12 mouse cellular contexts compared by ENCODE assay signal in genomic region chr17:31286492-31286891, GRCm38 (mm10). TPM values are rescaled to one million over a fixed set of nuclear protein-coding genes. Genes with fewer than 3 reads are reported as not detected.
DNase-seq lines count a peak whose midpoint lies in the region; ATAC-seq and TF ChIP-seq lines count a peak whose summit lies in the region.
"Had no signal": no experiment of that assay in that cellular context is flagged by ENCODE, and none has a peak within 500 bp of the region (broad histone marks: within the 10 kb centered on the region; RNA-seq: fewer than 3 reads in every experiment).

Slc37a1 (plus strand) TSS chr17:31286792.

- ATAC-seq in forebrain, embryonic 13.5 days, result no peak
- ATAC-seq in forebrain, embryonic 14.5 days, result no peak
- no peak for ATAC-seq in lung, embryonic 16.5 days (ENCODE audit: low read depth)
- ATAC-seq in neural tube, embryonic 13.5 days (ENCODE audit: low read depth), result no peak
- ATAC-seq: forebrain, postnatal 0 days had no signal

- no peaks in the 10 kb centered on the region for H3K36me3 ChIP-seq in forebrain, embryonic 13.5 days (ENCODE audit: poor library complexity, severe bottlenecking)
- no peaks in the 10 kb centered on the region for H3K36me3 ChIP-seq in forebrain, embryonic 14.5 days (ENCODE audit: control insufficient read depth, insufficient read depth, low read length)
- H3K36me3 ChIP-seq in lung, embryonic 16.5 days (ENCODE audit: control insufficient read depth, insufficient read depth, low read length), result no peaks in the 10 kb centered on the region
- no peaks in the 10 kb centered on the region for H3K36me3 ChIP-seq in neural tube, embryonic 13.5 days

- no peaks in the 10 kb centered on the region for H3K27me3 ChIP-seq in forebrain, embryonic 13.5 days
- H3K27me3 ChIP-seq in forebrain, embryonic 14.5 days (replicated peaks; ENCODE audit: control insufficient read depth, insufficient read depth, low read length), result no peaks in the 10 kb centered on the region
- no peaks in the 10 kb centered on the region for H3K27me3 ChIP-seq in lung, embryonic 16.5 days (ENCODE audit: control insufficient read depth, insufficient read depth, low read depth, low read length)
- H3K27me3 ChIP-seq in neural tube, embryonic 13.5 days, result no peaks in the 10 kb centered on the region

- TF ChIP-seq CTCF in bone marrow macrophage, adult 2 months (IDR thresholded peaks at IDR 0.05; ENCODE audit: low read depth, low read length), result no peak

- no peak for DNase-seq in forebrain, embryonic 14.5 days (ENCODE audit: low spot score)
- DNase-seq in lung, postnatal 10 days, result no peak
- DNase-seq in gastrocnemius, postnatal 25 days, result no peak
- DNase-seq in kidney, postnatal 14 days, result no peak
- DNase-seq: forebrain, postnatal 0 days; kidney, adult 11 months; layer of hippocampus, postnatal 36 days had no signal

- peaks cover 10% of the 10 kb centered on the region; the same call in 1 of the 2 replicates for H3K4me1 ChIP-seq in forebrain, embryonic 13.5 days
- no peaks in the 10 kb centered on the region; the same call in 1 of the 2 replicates for H3K4me1 ChIP-seq in forebrain, embryonic 14.5 days (ENCODE audit: control insufficient read depth, insufficient read depth, low read length)
- H3K4me1 ChIP-seq in lung, embryonic 16.5 days (replicated peaks; ENCODE audit: control insufficient read depth, insufficient read depth, low read length), result 0 out of 2 replicates have a peak, but pooled peaks cover 6% of the 10 kb centered on the region
- peaks cover 47% of the 10 kb centered on the region for H3K4me1 ChIP-seq in bone marrow macrophage, adult 2 months (ENCODE audit: control insufficient read depth, insufficient read depth, low read length)
- H3K4me1 ChIP-seq in neural tube, embryonic 13.5 days (replicated peaks), result peaks cover 22% of the 10 kb centered on the region

- H3K9ac ChIP-seq in forebrain, embryonic 13.5 days, result no peak within 1 kb of the TSS
- H3K9ac ChIP-seq in forebrain, embryonic 14.5 days (ENCODE audit: low read length), result no peak within 1 kb of the TSS
- no peak within 1 kb of the TSS for H3K9ac ChIP-seq in lung, embryonic 16.5 days (ENCODE audit: low read length)
- no peak within 1 kb of the TSS for H3K9ac ChIP-seq in neural tube, embryonic 13.5 days
- H3K9ac ChIP-seq: forebrain, postnatal 0 days had no signal

- H3K4me2 ChIP-seq in forebrain, embryonic 13.5 days, result no peak within 1 kb of the TSS
- no peak within 1 kb of the TSS for H3K4me2 ChIP-seq in forebrain, embryonic 14.5 days (ENCODE audit: low read length)
- H3K4me2 ChIP-seq in lung, embryonic 16.5 days (ENCODE audit: low read depth, low read length), result no peak within 1 kb of the TSS
- no peak within 1 kb of the TSS for H3K4me2 ChIP-seq in neural tube, embryonic 13.5 days

- no peak within 1 kb of the TSS for H3K27ac ChIP-seq in forebrain, embryonic 13.5 days
- H3K27ac ChIP-seq in forebrain, embryonic 14.5 days (ENCODE audit: low read depth, low read length), result no peak within 1 kb of the TSS
- no peak within 1 kb of the TSS for H3K27ac ChIP-seq in lung, embryonic 16.5 days (ENCODE audit: low read length)
- H3K27ac ChIP-seq in bone marrow macrophage, adult 2 months (ENCODE audit: insufficient read depth, low read depth, low read length), result peak within 1 kb of the TSS; percentile 78
- no peak within 1 kb of the TSS for H3K27ac ChIP-seq in neural tube, embryonic 13.5 days (replicated peaks)

- no peaks in the 10 kb centered on the region for H3K9me3 ChIP-seq in forebrain, embryonic 13.5 days (replicated peaks)
- H3K9me3 ChIP-seq in forebrain, embryonic 14.5 days (replicated peaks; ENCODE audit: control insufficient read depth, low read length), result no peaks in the 10 kb centered on the region
- no peaks in the 10 kb centered on the region for H3K9me3 ChIP-seq in lung, embryonic 16.5 days (ENCODE audit: control insufficient read depth, low read length)
- H3K9me3 ChIP-seq in neural tube, embryonic 13.5 days, result no peaks in the 10 kb centered on the region

- WGBS in forebrain, embryonic 13.5 days, result 100% methylated on average over 1 of the region's 1 CpGs
- WGBS in forebrain, embryonic 14.5 days, result 89% methylated on average over 1 of the region's 1 CpGs
- WGBS in lung, embryonic 16.5 days, result 87% methylated on average over 1 of the region's 1 CpGs
- WGBS in neural tube, embryonic 13.5 days, result 86% methylated on average over 1 of the region's 1 CpGs

- no peak for TF ChIP-seq POLR2A in bone marrow macrophage, adult 2 months (IDR thresholded peaks at IDR 0.05; ENCODE audit: borderline replicate concordance, low read depth, low read length)

- no peak within 1 kb of the TSS for H3K4me3 ChIP-seq in forebrain, embryonic 13.5 days
- no peak within 1 kb of the TSS for H3K4me3 ChIP-seq in forebrain, embryonic 14.5 days (ENCODE audit: low read depth, low read length)
- no peak within 1 kb of the TSS for H3K4me3 ChIP-seq in lung, embryonic 16.5 days (ENCODE audit: low read length)
- H3K4me3 ChIP-seq in bone marrow macrophage, adult 2 months (ENCODE audit: insufficient read depth, low read length), result no peak within 1 kb of the TSS
- H3K4me3 ChIP-seq in neural tube, embryonic 13.5 days, result no peak within 1 kb of the TSS
- H3K4me3 ChIP-seq: myocyte had no signal

RNA-seq across cellular contexts. Expression of gene Slc37a1, which starts in this region (rescaled TPM):
- 10.4 and 11.4 TPM in 2 replicates for polyA plus RNA-seq in forebrain, embryonic 13.5 days (2015; fragmentation: Nextera tagmentation; extraction: Ambion mirVana)
- polyA plus RNA-seq in forebrain, embryonic 14.5 days (2014; fragmentation: Nextera tagmentation; extraction: Ambion mirVana), result 6.9 and 7.9 TPM in 2 replicates
- polyA plus RNA-seq in lung, embryonic 16.5 days (2015; fragmentation: Nextera tagmentation; extraction: Ambion mirVana), result 13.4 and 13.5 TPM in 2 replicates
- polyA plus RNA-seq in bone marrow macrophage, adult 2 months (2012; ENCODE audit: insufficient read depth, insufficient read length, missing spikeins), result 7.5 and 11.6 TPM in 2 replicates
- polyA plus RNA-seq in neural tube, embryonic 13.5 days (2015; fragmentation: Nextera tagmentation; extraction: Ambion mirVana), result 13.3 and 14.6 TPM in 2 replicates
- 1 to 10 TPM; 3.0 to 5.2 TPM for total RNA-seq in gastrocnemius, postnatal 25 days (2021)
